Mouse (Mus musculus) kidney, postnatal 10 days (tissue): ENCODE measurements around the gene Nutm1.
A peak's percentile ranks its signal among the peaks of the same experiment; 100 is the strongest.

Source experiments
- DNase-seq: peaks from one replicate; pipeline ENCODE4 v3.0.0; 2021; ENCODE audit warnings: mixed read lengths

Nutm1 gene

GRCm38 (mm10) chr2:112261748-112262653 is 2.9 kb upstream of the Nutm1 start, which contains the start of gene Nop10:
Gene Nop10, plus strand, starts transcription at chr2:112261926.
- DNase-seq = peak; percentile 88

- no peak for DNase-seq
Measured at GRCm38 (mm10) chr2:112254675-112255515, 4.2 kb downstream of the Nutm1 start.

- no peak for DNase-seq
Measured at GRCm38 (mm10) chr2:112249780-112250453, 9.2 kb downstream of the Nutm1 start.

- no peak for DNase-seq
Measured at GRCm38 (mm10) chr2:112247323-112247722, 11.8 kb downstream of the Nutm1 start.

GRCm38 (mm10) chr2:112246193-112246592 is 12.9 kb downstream of the Nutm1 start:
- no peak for DNase-seq

- no peak for DNase-seq
Measured at GRCm38 (mm10) chr2:112245307-112245706, 13.8 kb downstream of the Nutm1 start.

GRCm38 (mm10) chr2:112241787-112242186 is 17.3 kb downstream of the Nutm1 start:
- DNase-seq = no peak

- DNase-seq = peak; percentile 39
Measured at GRCm38 (mm10) chr2:112239935-112240721, 19.0 kb downstream of the Nutm1 start.

- peak; percentile 93 for DNase-seq
Measured at GRCm38 (mm10) chr2:112239212-112239934, 19.7 kb downstream of the Nutm1 start, which contains the start of gene Lpcat4. Gene Lpcat4, plus strand, starts transcription at chr2:112239468.

GRCm38 (mm10) chr2:112238006-112238405 is 21.1 kb downstream of the Nutm1 start:
- DNase-seq = no peak

- DNase-seq = no peak
Measured at GRCm38 (mm10) chr2:112236620-112237019, 22.5 kb downstream of the Nutm1 start.

GRCm38 (mm10) chr2:112232623-112233022 is 26.5 kb downstream of the Nutm1 start:
- DNase-seq = no peak

- no peak for DNase-seq
Measured at GRCm38 (mm10) chr2:112224356-112224755, 34.7 kb downstream of the Nutm1 start.

GRCm38 (mm10) chr2:112222607-112223006 is 36.5 kb downstream of the Nutm1 start:
- DNase-seq = no peak

- DNase-seq = no peak
Measured at GRCm38 (mm10) chr2:112220880-112221279, 38.2 kb downstream of the Nutm1 start.

- no peak for DNase-seq
Measured at GRCm38 (mm10) chr2:112217614-112218013, 41.5 kb downstream of the Nutm1 start.

- peak; percentile 9 for DNase-seq
Measured at GRCm38 (mm10) chr2:112215977-112216376, 43.1 kb downstream of the Nutm1 start.

GRCm38 (mm10) chr2:112210699-112211098 is 48.4 kb downstream of the Nutm1 start:
- DNase-seq = no peak

GRCm38 (mm10) chr2:112210142-112210541 is 48.9 kb downstream of the Nutm1 start:
- DNase-seq = peak; percentile 44

- peak; percentile 26 for DNase-seq
Measured at GRCm38 (mm10) chr2:112203056-112203455, 56.0 kb downstream of the Nutm1 start.
